Mouse (Mus musculus) stomach, postnatal 0 days (tissue): ENCODE measurements around the gene Susd1.

Source experiments
- CTCF ChIP-seq: IDR thresholded peaks from 2 replicates; pipeline ENCODE4 v1.5.1; 2016; ENCODE audit warnings: antibody characterized with exemption, low read depth, mild to moderate bottlenecking, moderate library complexity
- EP300 ChIP-seq: optimal IDR thresholded peaks from 2 replicates; pipeline ENCODE3; 2016; ENCODE audit warnings: antibody characterized with exemption

GRCm38 (mm10) chr4:59387387-59388210 lies 50.8 kb downstream of the Susd1 start:
- TF ChIP-seq CTCF (no peak), EP300 (no peak)
